Comparison of ENCODE assay signal across 8 mouse cellular contexts in the genomic region with DNA sequence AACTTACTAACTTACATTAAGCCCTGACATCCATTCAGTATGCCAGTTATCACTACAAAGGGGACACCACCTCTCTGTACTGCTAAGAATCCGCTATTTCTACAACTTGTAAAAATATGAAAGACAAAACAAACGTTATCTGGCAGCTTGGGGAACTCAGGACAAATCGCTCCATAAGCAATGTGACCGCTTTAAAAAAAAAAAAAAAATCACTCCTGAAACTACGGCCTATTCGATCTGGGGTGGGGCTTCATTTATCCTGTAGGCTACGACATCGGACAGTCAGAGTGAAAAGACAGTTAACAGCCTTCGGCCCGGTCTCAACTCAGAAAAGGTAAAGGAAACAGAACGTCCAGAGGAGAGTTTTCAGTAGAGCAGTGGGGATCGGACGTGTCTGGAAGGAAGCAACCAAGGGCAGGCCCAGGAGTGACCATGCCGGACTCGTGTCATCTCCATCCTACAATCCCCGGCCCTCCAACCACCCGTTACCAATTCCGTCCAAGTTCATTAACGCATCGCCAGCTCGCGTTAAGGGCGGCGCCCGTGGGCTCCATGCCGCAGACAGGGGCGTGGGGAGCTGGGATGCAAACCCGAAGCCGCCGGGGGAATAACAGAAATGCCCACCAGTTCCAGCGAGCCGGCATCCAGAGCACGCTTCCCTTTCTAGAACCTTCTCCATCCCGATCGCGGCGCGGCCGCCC. TPM values are rescaled to one million over a fixed set of nuclear protein-coding genes. Genes with fewer than 3 reads are reported as not detected.
A peak's percentile ranks its signal among the peaks of the same experiment; 100 is the strongest.
DNase-seq lines count a peak whose midpoint lies in the region; ATAC-seq lines count a peak whose summit lies in the region.

No protein-coding gene starts in this region.

- H3K36me3 ChIP-seq in liver, embryonic 16.5 days (ENCODE audit: control insufficient read depth, insufficient read depth) = peaks cover 20% of the 10 kb centered on the region

- peak overlapping the region; percentile 78 for H3K4me3 ChIP-seq in liver, embryonic 16.5 days (ENCODE audit: low read depth, low read length)

- DNase-seq in frontal cortex, postnatal 10 days (ENCODE audit: low spot score in 2 of 2) = no peak
- DNase-seq in right cerebral cortex, postnatal 14 days = peak; percentile 16
- DNase-seq in right cerebral cortex, adult 2 months (ENCODE audit: low spot score in 2 of 2) = no peak
- DNase-seq in forelimb bud, embryonic 11.5 days (ENCODE audit: low read depth, low spot score) = peak; percentile 7
- no peak for DNase-seq in adrenal gland, adult 2 months
- DNase-seq in right cerebral cortex, postnatal 4 days = no peak

- ATAC-seq in frontal cortex, adult (ENCODE audit: low TSS enrichment) = peak; percentile 28; the same call in 1 of the 2 replicates
- ATAC-seq in liver, embryonic 16.5 days (ENCODE audit: low read depth) = peak; percentile 33

- H3K9ac ChIP-seq in liver, embryonic 16.5 days (ENCODE audit: low read depth, low read length) = peak overlapping the region; percentile 92

- under 1% methylated on average over 39 of the region's 39 CpGs for WGBS in liver, embryonic 16.5 days (ENCODE audit: insufficient replicate concordance)

- peaks cover 14% of the 10 kb centered on the region for H3K4me1 ChIP-seq in liver, embryonic 16.5 days (ENCODE audit: control insufficient read depth, low read depth, low read length)

- H3K4me2 ChIP-seq in liver, embryonic 16.5 days (ENCODE audit: low read depth, low read length) = peak overlapping the region; percentile 94

- H3K9me3 ChIP-seq in liver, embryonic 16.5 days (replicated peaks; ENCODE audit: control insufficient read depth, low read length) = no peaks in the 10 kb centered on the region

- H3K27me3 ChIP-seq in liver, embryonic 16.5 days (ENCODE audit: control insufficient read depth, insufficient read depth, low read depth, low read length) = no peaks in the 10 kb centered on the region

- peak overlapping the region; percentile 68 for H3K27ac ChIP-seq in liver, embryonic 16.5 days (ENCODE audit: low read length)

RNA-seq across cellular contexts. Expression of a gene that starts 0.6 kb away (rescaled TPM):
- 185 and 211 TPM in 2 replicates for polyA plus RNA-seq in liver, embryonic 16.5 days (2015; fragmentation: Nextera tagmentation; extraction: Ambion mirVana)
- 100 to 1,000 TPM; 187 to 210 TPM for total RNA-seq in adrenal gland, adult 2 months (2021)
- polyA plus RNA-seq in adrenal gland, adult 2 months (2012; rRNA removed) = 12.1 and 14.8 TPM in 2 replicates

RNA-seq across cellular contexts. Expression of a gene that starts 40.6 kb away (rescaled TPM):
- polyA plus RNA-seq in liver, embryonic 16.5 days (2015; fragmentation: Nextera tagmentation; extraction: Ambion mirVana) = 13.6 and 15.7 TPM in 2 replicates
- total RNA-seq in adrenal gland, adult 2 months (2021) = 10 to 100 TPM; 63.2 to 81.6 TPM
- polyA plus RNA-seq in adrenal gland, adult 2 months (2012; rRNA removed) = 4.8 and 7.5 TPM in 2 replicates

RNA-seq across cellular contexts. Expression of a gene that starts 54.7 kb away (rescaled TPM):
- polyA plus RNA-seq in liver, embryonic 16.5 days (2015; fragmentation: Nextera tagmentation; extraction: Ambion mirVana) = 3.6 and 4.1 TPM in 2 replicates
- 1 to 10 TPM; 5.2 to 5.3 TPM for total RNA-seq in adrenal gland, adult 2 months (2021)
- polyA plus RNA-seq in adrenal gland, adult 2 months (2012; rRNA removed) = 1.1 and 1.7 TPM in 2 replicates

RNA-seq across cellular contexts. Expression of a gene that starts 58.0 kb away (rescaled TPM):
- polyA plus RNA-seq in liver, embryonic 16.5 days (2015; fragmentation: Nextera tagmentation; extraction: Ambion mirVana) = 0.09 TPM in 1 of 2 replicates, not detected in the other
- 1 to 10 TPM in 1 of 2 experiments, under 1 TPM in 1; 0.72 to 1.4 TPM for total RNA-seq in adrenal gland, adult 2 months (2021)
- 0.69 and 0.89 TPM in 2 replicates for polyA plus RNA-seq in adrenal gland, adult 2 months (2012; rRNA removed)

Comparison
In these comparisons a context has a peak if more than half of its experiments do, and no peak if none do; other contexts are left out.
1. DNase-seq: peak in right cerebral cortex, postnatal 14 days (single experiment) and forelimb bud, embryonic 11.5 days (single experiment); none in frontal cortex, postnatal 10 days (0 of 2), right cerebral cortex, adult 2 months (0 of 2), adrenal gland, adult 2 months (single experiment) and right cerebral cortex, postnatal 4 days (single experiment).
2. RNA of a gene that starts 0.6 kb away (polyA plus RNA-seq): 185 to 211 TPM in liver, embryonic 16.5 days; 12.1 to 14.8 TPM in adrenal gland, adult 2 months; every median in the first group is over 10 times any median in the second.